Mouse (Mus musculus): ENCODE measurements around the gene Fam53b. TPM values are rescaled to one million over a fixed set of nuclear protein-coding genes. Genes with fewer than 3 reads are reported as not detected.
"Not testable (repeated sequence)": the region's sequence is repeated elsewhere in the genome, so short reads cannot be mapped to it uniquely, and the experiment has no call there.

Gene Fam53b
- polyA plus RNA-seq, 1 experiment from 2014 or later, result 25.7 TPM

DNA sequence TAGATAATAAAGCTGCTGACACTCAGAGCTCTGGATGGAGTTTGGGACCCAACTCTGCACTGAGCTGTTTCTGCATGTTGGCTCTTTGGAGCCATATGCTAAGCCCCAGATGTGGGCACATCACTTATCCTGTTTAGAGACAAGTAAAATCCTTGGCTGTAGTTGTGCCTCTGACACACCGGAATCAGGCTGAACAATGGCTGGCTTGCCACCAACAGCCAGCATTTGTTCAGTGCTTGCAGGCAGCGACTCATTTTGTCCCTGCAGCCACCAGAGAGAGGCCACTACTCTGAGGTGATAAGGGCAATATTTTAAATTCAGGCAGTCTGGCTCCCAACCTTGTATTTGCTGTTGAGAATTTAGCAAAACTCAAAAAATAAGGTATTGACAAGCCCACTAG lies 145.1 kb downstream of the Fam53b start:
- H3K9me3 ChIP-seq, result no peaks in the 10 kb centered on the region
- H3K9ac ChIP-seq, result no peak overlapping the region
- H3K27ac ChIP-seq, result no peak overlapping the region
- no peaks in the 10 kb centered on the region for H3K27me3 ChIP-seq
- no peak overlapping the region for H3K4me3 ChIP-seq
- WGBS, result 80% methylated on average over 2 of the region's 2 CpGs
- 0 out of 2 replicates have a peak, but pooled peaks cover 7% of the 10 kb centered on the region for H3K4me1 ChIP-seq
- no peaks in the 10 kb centered on the region for H3K36me3 ChIP-seq
- ATAC-seq (ENCODE audit: insufficient number of reproducible peaks, insufficient read depth, low FRiP score, low TSS enrichment, low read depth), result no peak
- no peak overlapping the region for H3K4me2 ChIP-seq

DNA sequence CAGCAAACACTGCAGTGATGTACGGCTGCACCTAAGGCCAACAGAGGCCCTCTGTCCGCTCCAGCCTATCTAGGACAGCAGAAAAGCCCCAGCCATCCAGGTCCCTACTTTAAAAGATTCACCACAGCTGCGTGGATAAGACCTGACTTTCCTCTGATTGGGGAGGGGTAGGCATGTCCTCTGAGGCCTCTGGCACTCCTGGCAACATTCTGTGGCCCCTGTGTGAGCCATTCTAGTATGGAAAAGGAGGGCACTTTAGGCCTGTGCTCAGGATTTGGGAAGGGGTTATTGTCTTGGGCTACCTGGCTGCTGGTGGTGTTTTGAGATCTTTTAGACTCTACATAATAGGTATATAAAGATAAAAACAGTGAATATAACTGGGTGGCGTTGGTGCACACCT lies 147.2 kb downstream of the Fam53b start:
- Histone ChIP-seq H3K4me1 (0 out of 2 replicates have a peak, but pooled peaks cover 7% of the 10 kb centered on the region), H3K27ac (no peak overlapping the region), H3K9ac (no peak overlapping the region), H3K27me3 (no peaks in the 10 kb centered on the region), H3K4me2 (no peak overlapping the region), H3K4me3 (no peak overlapping the region), H3K36me3 (no peaks in the 10 kb centered on the region), H3K9me3 (no peaks in the 10 kb centered on the region)
- 72% methylated on average over 4 of the region's 4 CpGs for WGBS
- no peak for ATAC-seq (ENCODE audit: insufficient number of reproducible peaks, insufficient read depth, low FRiP score, low TSS enrichment, low read depth)

DNA sequence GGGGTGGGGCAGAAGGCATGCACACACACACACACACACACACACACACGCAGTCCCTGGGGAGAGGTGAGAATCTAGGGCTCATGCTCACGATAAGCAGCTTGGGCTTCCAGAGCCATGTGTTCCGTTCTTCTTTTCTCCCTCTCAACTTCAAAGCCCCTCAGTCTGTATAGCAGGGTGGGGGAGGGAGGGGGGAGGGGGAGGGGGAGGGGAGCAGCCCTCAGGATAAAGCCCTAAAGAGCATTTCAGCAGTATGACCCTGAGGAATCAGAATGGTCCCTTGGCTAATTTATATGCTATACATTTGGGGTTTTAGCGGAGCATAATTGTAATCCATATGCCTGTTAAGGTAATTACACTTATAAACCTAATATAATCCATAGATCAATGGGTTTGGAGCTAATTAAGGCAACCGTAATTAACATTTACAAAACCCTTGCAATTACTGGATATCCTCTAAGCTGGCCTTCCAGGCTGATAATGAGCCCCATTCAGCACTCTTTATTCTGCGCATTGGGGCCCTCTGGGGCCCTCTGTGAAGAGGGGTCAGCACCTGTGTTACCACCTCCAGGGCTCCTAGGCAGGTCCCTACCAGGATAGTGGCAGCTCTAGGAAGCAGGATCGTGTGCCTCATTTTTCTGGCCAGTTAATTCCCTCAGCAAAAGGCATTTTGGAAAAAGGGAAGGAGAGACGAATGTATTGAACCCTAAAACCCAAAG lies 147.9 kb downstream of the Fam53b start:
- Histone ChIP-seq H3K9me3 (no peaks in the 10 kb centered on the region), H3K4me1 (peaks cover 8% of the 10 kb centered on the region), H3K4me2 (no peak overlapping the region), H3K27ac (no peak overlapping the region), H3K36me3 (no peaks in the 10 kb centered on the region), H3K4me3 (no peak overlapping the region), H3K27me3 (no peaks in the 10 kb centered on the region), H3K9ac (no peak overlapping the region)
- ATAC-seq (ENCODE audit: insufficient number of reproducible peaks, insufficient read depth, low FRiP score, low TSS enrichment, low read depth), result no peak
- 24% methylated on average over 8 of the region's 8 CpGs for WGBS

DNA sequence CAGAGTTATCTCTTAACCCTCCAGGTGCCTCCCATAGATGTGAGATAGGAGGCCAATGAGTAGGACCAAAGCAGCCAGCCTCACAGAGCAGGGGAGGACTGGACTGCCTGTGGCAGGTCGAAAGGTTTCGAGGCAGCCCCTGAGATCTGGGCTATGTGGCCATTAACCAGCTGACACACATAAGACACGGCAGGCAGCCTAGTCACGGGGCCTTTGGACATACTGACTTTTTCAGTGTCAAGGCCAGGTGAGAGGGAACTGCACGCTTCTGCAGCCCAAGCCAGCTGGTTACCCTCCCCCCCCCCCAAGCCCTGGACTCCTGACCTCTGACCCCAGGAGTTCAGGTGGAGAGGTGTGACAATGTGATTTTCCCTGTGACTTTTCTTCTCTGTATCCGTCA lies 148.9 kb downstream of the Fam53b start:
- no peak overlapping the region for H3K4me2 ChIP-seq
- H3K9me3 ChIP-seq, result no peaks in the 10 kb centered on the region
- no peaks in the 10 kb centered on the region for H3K36me3 ChIP-seq
- WGBS, result 67% methylated on average over 6 of the region's 6 CpGs
- ATAC-seq (ENCODE audit: insufficient number of reproducible peaks, insufficient read depth, low FRiP score, low TSS enrichment, low read depth), result no peak
- no peak overlapping the region for H3K9ac ChIP-seq
- peaks cover 13% of the 10 kb centered on the region for H3K4me1 ChIP-seq
- no peak overlapping the region for H3K27ac ChIP-seq
- H3K4me3 ChIP-seq, result no peak overlapping the region
- no peaks in the 10 kb centered on the region for H3K27me3 ChIP-seq

DNA sequence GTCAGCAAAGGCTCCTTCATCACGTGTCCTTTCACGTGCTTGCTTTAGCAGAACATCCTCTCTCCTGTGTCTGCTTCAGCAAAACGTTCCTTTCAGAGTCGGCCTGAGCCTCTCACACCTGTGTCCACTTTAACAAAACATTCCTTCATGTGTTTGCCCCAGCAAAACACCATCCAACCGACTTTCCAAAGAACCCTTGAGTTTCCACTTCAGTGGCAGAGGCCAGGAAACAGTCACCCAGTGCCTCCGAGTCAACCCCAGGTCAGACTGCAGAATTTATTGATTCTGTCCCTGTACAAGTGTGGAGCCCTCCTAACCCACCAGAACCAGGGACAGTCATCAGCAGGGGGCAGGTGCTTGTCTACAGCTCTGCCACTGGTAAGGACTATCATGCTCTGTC lies 150.9 kb downstream of the Fam53b start:
- not testable (repeated sequence) for H3K27ac ChIP-seq; H3K4me3 ChIP-seq; H3K4me2 ChIP-seq; H3K9ac ChIP-seq; H3K27me3 ChIP-seq; H3K36me3 ChIP-seq; ATAC-seq (ENCODE audit: insufficient number of reproducible peaks, insufficient read depth, low FRiP score, low TSS enrichment, low read depth); H3K9me3 ChIP-seq
- peaks cover 32% of the 10 kb centered on the region for H3K4me1 ChIP-seq
- 60% methylated on average over 6 of the region's 6 CpGs for WGBS

Other genes starting within 250 kb of the Fam53b start
- 175 and 200 TPM in 2 replicates for gene Oat, start 237.5 kb downstream of the Fam53b start, polyA plus RNA-seq (2015; fragmentation: Nextera tagmentation; extraction: Ambion mirVana)
- gene Nkx1-2, start 214.2 kb downstream of the Fam53b start, polyA plus RNA-seq (2015; fragmentation: Nextera tagmentation; extraction: Ambion mirVana), result not detected in 2 replicates
- 17.5 and 19.9 TPM in 2 replicates for gene Lhpp, start 203.2 kb downstream of the Fam53b start, polyA plus RNA-seq (2015; fragmentation: Nextera tagmentation; extraction: Ambion mirVana)
- gene Eef1akmt2, start 38.8 kb upstream of the Fam53b start, polyA plus RNA-seq (2015; fragmentation: Nextera tagmentation; extraction: Ambion mirVana), result 80.0 and 80.1 TPM in 2 replicates
- 46.0 and 48.8 TPM in 2 replicates for gene Abraxas2, start 45.3 kb upstream of the Fam53b start, polyA plus RNA-seq (2015; fragmentation: Nextera tagmentation; extraction: Ambion mirVana)
- gene Zranb1, start 117.3 kb upstream of the Fam53b start, polyA plus RNA-seq (2015; fragmentation: Nextera tagmentation; extraction: Ambion mirVana), result 14.2 and 17.6 TPM in 2 replicates

Data from embryonic facial prominence, embryonic 13.5 days (tissue).